Mouse (Mus musculus): ENCODE results near the gene Dpp9.

Dpp9 gene

GRCm38 (mm10) chr17:56185281-56186141 is 33.2 kb downstream of the Dpp9 start:
- DNase-seq (ENCODE audit: low read depth, low spot score), result peak; percentile 73

DNA sequence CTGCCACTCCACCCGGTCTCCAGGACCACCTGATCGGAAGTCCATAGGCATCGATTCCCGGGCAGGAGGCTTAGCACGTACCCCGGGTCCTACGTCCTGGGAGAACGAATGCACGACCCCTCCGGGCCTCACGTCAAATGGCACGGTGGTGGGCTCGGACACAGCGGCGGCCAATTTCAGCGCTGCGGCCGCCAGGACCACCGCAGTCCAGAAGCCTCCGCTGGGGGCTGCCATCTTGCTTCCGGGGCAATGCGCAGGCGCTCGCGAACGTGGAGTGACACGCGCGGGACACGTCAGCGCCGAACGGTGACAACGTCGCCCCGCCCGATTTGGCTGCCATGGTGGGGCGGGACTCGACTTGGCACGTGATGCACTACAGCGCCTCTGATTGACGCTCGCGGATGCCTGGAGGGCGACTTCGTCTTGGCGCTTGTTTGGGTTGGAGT is 35.0 kb downstream of the Dpp9 start, which contains the start of gene Mydgf:
Mydgf (minus strand) TSS at position 263 of the 446 bp plus-strand sequence.
- peak; percentile 97 for DNase-seq (ENCODE audit: low read depth, low spot score)

DNA sequence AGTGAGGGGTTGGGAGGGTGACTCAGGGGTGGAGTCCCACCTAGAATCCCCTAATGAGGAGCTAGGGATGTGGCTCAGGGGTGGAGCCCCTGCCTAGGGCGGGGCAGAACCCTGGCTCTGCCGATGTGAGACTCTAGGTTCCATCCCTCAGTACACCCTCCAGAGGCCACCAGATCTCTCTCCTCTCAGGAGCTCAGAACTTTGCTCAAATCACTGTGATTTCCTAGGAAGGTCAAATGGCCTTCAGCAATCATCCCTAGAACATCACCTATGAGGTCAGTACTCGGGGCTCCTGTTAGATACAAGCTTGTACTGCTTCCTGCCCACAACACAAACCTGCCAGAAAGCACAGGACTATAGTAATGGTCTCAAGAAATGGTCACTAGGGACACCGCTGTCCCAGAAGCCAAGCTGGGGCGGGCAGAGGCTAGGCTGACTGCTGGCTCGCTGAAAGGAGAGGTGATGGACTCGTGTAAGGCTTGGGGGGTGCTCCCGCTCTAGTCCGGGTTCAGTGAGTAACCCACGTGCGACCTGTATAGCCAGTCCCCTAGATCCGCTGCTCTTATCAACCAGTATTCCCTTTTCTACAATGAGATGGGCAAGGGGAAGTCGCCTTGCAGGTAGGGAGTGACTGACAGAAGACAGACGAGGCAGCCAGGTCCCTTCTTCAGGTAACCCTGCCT is 35.6 kb downstream of the Dpp9 start:
- no peak for DNase-seq (ENCODE audit: low read depth, low spot score)

DNA sequence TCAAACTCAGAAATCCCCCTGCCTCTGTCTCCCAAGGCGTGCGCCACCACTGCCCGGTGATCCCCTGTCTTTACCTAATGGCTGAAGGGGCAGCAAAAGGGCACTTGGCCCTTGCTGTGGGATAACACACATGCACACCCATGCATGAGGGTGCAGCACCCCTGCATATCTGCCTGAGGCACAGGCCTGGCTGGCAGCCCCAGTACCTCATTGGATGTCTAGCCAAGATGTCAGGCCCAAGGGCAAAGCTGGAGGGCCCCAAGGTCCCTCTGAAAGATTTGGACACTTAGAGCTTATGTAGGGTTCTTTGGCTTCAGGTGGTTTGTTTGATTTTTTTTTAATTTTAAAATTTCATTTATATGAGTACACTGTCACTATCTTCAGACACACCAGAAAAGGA is 43.3 kb downstream of the Dpp9 start:
- DNase-seq (ENCODE audit: low read depth, low spot score), result no peak

DNA sequence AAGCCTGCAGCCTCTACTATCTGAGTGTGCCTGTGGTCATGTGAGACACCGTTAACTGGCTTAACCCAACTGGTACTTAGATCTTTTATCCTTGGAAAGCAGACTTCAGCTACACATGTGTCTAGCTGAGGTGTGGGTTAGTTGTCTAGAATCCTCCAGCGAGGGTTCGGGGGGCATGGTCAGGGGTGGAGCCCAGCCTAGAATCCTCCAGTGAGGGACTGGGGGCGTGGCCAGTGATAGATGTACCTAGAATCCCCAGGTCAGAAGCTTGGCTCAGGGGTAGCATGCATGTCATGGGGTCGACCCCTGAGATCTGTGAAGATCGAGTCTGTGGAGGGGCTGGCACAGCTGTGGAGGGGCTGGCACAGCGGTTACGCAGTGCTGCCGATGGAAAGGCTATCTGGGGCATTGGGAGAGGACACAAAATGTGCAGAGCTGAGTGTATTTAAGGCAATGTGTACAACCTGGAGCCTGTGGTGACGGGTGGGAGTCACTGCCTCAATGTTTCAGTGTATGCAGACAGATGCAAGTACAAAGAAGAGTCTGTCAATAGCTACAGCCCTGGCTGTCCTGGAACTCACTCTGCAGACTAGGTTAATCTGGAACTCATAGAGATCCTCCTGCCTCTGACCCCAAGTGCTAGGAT is 45.2 kb downstream of the Dpp9 start:
- DNase-seq (ENCODE audit: low read depth, low spot score), result no peak

- DNase-seq (ENCODE audit: low read depth, low spot score), result no peak
Observed at GRCm38 (mm10) chr17:56171881-56172280, 46.8 kb downstream of the Dpp9 start.

- no peak for DNase-seq (ENCODE audit: low read depth, low spot score)
Observed at GRCm38 (mm10) chr17:56171456-56171855, 47.2 kb downstream of the Dpp9 start.

DNA sequence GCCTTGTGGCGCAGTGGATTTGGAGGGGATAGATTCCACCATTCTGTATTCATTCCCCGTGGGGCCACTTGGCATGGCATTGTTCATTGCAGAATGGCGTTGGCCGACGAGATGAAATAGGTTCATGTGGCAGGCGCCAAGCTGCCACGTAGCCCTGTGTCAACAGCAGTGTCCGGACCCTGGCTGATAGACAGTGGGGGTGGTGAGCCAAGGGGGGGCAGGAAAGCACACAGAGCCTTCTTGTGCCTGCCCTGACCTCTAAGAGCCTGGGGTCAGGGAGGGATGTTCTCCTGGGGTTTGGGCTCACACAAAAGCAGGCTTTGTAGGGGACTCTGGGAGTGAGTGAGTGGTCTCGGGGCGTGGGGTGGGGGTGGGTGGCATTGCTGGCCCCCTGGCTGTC is 48.1 kb downstream of the Dpp9 start:
- no peak for DNase-seq (ENCODE audit: low read depth, low spot score)

- DNase-seq (ENCODE audit: low read depth, low spot score), result no peak
Observed at GRCm38 (mm10) chr17:56169830-56170229, 48.9 kb downstream of the Dpp9 start.

DNA sequence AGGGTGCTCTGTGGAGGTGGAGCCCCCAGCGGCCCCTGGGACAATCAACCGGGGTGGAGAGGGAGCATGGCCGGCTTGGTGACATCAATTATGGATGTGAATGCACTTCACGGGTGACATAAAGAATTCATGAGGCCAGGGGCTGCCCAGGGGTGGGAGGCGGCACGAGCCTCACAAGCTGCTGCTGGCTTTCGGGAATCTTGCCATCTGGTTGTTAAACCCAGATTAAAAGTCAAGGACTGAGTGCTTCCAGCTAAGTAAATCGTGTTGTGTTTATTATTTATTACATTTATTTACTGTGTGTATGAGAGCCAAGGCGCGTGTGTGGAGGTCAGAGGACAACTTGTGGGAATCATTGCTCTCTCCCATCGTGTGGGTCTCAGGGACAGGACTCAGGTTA is 53.0 kb downstream of the Dpp9 start:
- no peak for DNase-seq (ENCODE audit: low read depth, low spot score)

GRCm38 (mm10) chr17:56164510-56164909 is 54.2 kb downstream of the Dpp9 start:
- no peak for DNase-seq (ENCODE audit: low read depth, low spot score)

- DNase-seq (ENCODE audit: low read depth, low spot score), result no peak
Observed at GRCm38 (mm10) chr17:56163523-56164102, 55.1 kb downstream of the Dpp9 start.

- peak; percentile 98 for DNase-seq (ENCODE audit: low read depth, low spot score)
Observed at GRCm38 (mm10) chr17:56162231-56162774, 56.4 kb downstream of the Dpp9 start, which contains the start of gene Tnfaip8l1. Gene Tnfaip8l1, plus strand, starts transcription at chr17:56162477.

GRCm38 (mm10) chr17:56159729-56160128 is 59.0 kb downstream of the Dpp9 start:
- peak; percentile 79 for DNase-seq (ENCODE audit: low read depth, low spot score)

DNA sequence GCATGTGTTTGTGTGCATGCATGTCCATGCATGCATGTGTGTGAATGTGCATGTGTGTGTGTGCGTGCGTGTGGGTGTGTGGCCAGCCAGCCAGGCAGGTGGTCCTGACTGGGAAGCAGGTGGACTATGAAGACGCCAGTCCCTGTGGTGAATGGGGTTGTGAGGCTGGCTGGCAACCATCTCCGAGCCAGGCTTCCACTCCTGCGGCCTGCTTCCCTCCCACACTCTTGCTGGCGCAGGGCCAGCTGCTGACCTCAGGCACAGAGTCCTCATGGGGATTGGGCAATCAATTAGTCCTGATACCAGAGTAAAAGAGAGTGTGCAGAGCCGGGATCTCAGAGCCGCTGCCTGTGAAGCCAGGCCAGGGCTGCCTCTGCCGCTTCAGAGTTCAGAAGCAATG is 65.1 kb downstream of the Dpp9 start:
- DNase-seq (ENCODE audit: low read depth, low spot score), result peak; percentile 40

GRCm38 (mm10) chr17:56149897-56150296 is 68.8 kb downstream of the Dpp9 start:
- DNase-seq (ENCODE audit: low read depth, low spot score), result no peak

DNA sequence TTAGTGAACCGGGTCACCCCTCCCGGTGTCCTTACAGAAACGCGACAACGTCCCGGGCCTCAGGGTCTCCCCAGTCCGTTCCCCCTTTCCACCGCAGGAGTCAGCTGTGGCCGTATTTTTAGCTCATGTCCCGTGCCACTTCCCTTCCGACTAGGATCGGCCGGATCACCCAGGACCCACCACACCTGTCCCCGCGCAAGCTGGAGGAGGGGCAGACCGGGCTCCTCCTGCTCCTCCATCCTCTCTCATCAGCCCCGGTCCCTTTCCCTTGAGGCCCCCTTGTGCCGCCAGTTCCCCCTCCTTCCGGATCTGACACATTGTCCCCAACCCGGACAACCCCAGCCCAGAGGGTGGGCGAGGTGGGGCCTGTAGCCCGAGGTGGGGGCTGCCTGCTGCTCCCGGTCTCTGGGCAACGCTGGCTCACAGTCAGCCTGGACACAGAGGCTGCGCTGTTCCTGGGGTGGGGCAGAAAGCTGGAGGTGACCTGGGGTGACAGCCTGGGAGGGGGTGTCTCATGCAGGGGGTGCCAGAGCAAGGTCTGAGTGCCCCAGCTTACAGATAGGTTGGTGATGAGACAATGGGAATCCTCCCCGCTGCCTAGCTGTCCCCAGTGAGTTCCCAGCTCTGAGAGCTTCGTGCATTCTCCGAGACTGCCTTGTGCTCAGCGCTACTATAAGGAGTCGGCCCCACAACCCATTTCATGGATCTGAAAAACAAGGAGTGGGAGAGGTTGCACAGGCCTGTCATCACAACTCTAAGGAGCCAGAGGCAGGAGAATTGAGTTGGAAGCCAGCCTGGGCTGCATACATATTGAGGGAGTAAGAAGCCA is 69.7 kb downstream of the Dpp9 start:
- no peak for DNase-seq (ENCODE audit: low read depth, low spot score)

DNA sequence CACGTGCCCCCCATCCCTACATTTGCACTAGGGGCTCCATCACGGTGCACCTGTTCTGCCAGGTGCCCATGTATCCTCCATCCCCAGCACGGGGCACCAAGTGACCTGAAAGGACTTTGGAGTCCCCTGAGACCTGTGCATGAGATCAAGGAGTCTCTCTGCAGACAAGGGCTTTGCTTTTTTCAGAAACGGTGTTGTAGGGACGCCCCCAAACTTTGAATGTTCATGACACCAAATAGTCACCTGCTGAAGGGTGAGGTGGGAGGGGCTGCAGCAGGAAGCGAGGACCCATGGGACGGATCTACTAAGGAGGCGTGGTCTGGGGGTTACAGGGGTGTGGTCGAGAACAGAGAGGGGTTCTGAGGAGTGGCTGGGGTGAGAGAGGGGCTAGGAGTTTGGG is 70.4 kb downstream of the Dpp9 start:
- no peak for DNase-seq (ENCODE audit: low read depth, low spot score)

DNA sequence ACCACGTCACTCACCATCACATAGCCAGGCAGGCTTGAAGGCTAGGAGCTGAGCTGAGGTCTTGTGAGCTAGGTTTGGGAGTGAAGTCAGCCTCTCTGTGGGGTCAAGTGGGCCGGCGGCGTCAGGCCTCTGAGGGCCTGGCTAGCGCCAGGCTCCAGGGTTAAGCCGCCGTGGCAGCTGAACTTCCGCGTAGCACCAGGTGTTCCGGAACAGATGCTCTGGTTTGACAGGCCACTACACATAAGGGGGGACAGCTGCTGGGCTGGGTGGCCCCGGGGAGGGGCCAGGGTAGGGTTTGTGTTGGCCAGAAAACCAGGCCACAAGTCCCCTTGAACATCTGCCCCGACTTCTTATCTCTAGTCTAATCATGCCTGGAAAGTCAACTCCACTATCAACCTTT is 71.3 kb downstream of the Dpp9 start:
- DNase-seq (ENCODE audit: low read depth, low spot score), result no peak

- DNase-seq (ENCODE audit: low read depth, low spot score), result peak; percentile 63
Observed at GRCm38 (mm10) chr17:56146131-56146530, 72.6 kb downstream of the Dpp9 start.

DNA sequence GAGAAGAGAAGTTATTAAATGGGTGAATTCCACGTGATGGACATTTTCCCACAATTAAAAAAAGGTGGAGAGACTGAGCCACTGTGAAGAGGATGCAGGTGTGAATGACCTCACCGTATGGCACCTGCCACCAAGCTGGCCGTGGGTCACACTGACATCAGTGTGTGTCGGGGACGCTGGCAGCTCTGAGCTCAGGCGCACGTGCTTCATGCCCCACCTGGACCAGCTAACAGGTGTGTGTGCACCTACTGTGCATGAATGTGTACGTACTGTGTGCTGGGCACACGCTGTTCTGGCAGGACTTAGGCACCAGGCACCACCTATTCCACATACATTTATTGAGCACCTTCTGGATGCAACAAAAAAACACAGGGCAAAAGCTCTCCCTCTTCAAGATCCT is 74.2 kb downstream of the Dpp9 start:
- DNase-seq (ENCODE audit: low read depth, low spot score), result no peak
